Mouse (Mus musculus) kidney, adult 2 months (tissue): ENCODE measurements around the gene Cmtm3.

Experiments
- CTCF ChIP-seq: fragments of 200-500 bp; conservative IDR thresholded peaks from 2 replicates; pipeline ENCODE4 v1.5.1; 2011; ENCODE audit warnings: low read depth, mild to moderate bottlenecking, control low read depth, low read length, moderate library complexity, mixed read lengths; ENCODE audit not compliant: insufficient read depth, insufficient read length
- POLR2A ChIP-seq: fragments of 200-500 bp; IDR thresholded peaks from one replicate; pipeline ENCODE4 v1.6.1; 2011; ENCODE audit warnings: low read depth, low read length, control low read depth

GRCm38 (mm10) chr8:104376669-104377068, 37.5 kb downstream of the Cmtm3 start:
- TF ChIP-seq POLR2A: no peak
- no peak for TF ChIP-seq CTCF
